Mouse (Mus musculus): ENCODE data around the gene D930020B18Rik. TPM values are rescaled to one million over a fixed set of nuclear protein-coding genes. Genes with fewer than 3 reads are reported as not detected.

The D930020B18Rik gene
- polyA plus RNA-seq, 1 experiment from 2014 or later: 0.44 TPM

DNA sequence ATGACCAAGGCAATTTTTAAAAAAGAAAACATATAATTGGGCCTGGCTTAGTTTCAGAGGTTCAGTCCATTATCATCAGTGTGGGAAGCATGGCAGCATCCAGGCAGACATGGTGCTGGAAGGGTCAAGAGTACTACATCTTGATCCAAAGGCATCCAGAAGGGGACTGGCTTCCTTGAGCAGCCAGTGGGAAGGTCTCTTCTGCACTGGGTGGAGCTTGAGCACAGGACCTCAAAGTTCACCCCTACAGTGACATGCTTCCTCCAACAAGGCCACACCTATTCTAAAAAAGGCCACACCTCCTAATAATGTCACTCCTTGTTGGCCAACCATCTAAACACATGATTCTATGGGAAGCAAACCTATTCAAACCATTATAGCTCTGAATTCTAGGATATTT lies 75.5 kb downstream of the D930020B18Rik start:
- Histone ChIP-seq H3K9me3 (replicated peaks; ENCODE audit: control insufficient read depth, low read length, poor library complexity, severe bottlenecking) (peaks cover 3% of the 10 kb centered on the region), H3K36me3 (ENCODE audit: control insufficient read depth, insufficient read depth, low read length) (no peaks in the 10 kb centered on the region), H3K4me2 (ENCODE audit: low read length) (no peak overlapping the region), H3K9ac (ENCODE audit: low read depth, low read length) (no peak overlapping the region), H3K4me1 (ENCODE audit: control insufficient read depth, insufficient read depth, low read length) (no peaks in the 10 kb centered on the region), H3K27ac (ENCODE audit: low read length) (no peak overlapping the region), H3K27me3 (ENCODE audit: control insufficient read depth, insufficient read depth, low read depth, low read length) (no peaks in the 10 kb centered on the region), H3K4me3 (ENCODE audit: low read depth, low read length) (no peak overlapping the region)
- no peak for ATAC-seq

DNA sequence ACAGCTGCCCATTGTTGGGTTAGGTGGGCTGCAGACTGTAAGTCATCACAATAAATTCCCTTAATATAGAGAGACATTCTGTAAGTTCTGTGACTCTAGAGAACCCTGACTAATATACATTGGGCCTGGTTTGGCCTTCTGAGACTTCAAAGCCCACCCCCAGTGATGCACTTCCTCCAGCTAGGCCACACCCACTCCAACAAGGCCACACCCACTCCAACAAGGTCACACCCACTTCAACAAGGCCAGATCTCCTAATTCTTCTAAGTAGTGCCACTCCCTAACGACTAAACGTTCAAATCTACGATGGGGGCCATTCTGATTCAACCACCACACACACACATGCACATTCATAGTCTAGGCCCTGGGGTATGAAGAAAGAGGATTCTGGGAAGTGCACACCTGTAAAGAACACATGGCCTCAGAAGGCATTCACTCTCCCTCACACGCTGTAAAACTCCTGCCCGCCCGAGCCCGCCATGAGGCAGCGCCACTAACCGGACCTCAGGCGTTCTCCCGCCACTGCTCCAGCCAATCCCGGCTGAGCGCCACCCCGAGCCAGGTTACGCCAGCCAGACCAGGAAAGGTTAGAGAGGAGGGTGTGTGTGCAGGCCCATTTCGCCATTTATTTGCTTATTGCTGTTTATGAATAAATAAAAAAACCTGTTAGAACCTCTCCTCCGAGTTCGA lies 77.7 kb downstream of the D930020B18Rik start:
- no peak overlapping the region for H3K27ac ChIP-seq (ENCODE audit: low read length)
- no peak overlapping the region for H3K4me3 ChIP-seq (ENCODE audit: low read depth, low read length)
- no peaks in the 10 kb centered on the region for H3K4me1 ChIP-seq (ENCODE audit: control insufficient read depth, insufficient read depth, low read length)
- no peak overlapping the region for H3K9ac ChIP-seq (ENCODE audit: low read depth, low read length)
- H3K27me3 ChIP-seq (ENCODE audit: control insufficient read depth, insufficient read depth, low read depth, low read length): no peaks in the 10 kb centered on the region
- no peaks in the 10 kb centered on the region for H3K36me3 ChIP-seq (ENCODE audit: control insufficient read depth, insufficient read depth, low read length)
- H3K4me2 ChIP-seq (ENCODE audit: low read length): no peak overlapping the region
- peaks cover 3% of the 10 kb centered on the region for H3K9me3 ChIP-seq (replicated peaks; ENCODE audit: control insufficient read depth, low read length, poor library complexity, severe bottlenecking)
- no peak for ATAC-seq
- whole genome bisulfite sequencing: 93% methylated on average over 18 of the region's 18 CpGs

DNA sequence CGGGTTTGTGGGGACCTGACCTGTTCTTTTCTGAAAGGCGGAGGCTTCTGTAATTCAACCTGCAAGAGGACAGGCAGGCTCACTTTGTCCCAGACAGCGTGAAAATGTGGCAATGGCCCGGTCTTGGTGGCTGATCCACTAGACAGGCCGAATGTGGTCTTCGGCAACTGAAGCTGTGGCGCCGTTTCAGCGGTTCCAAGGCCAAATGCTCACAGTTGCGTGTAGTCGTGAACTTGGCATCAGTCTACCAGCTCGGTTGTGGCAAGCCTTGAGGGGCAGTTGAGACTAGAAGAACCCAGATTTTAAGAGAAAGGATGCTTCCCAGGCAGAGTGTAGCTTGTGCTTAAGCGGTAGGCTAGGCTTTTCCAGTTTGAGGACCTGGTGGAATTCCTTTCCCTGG lies 79.3 kb downstream of the D930020B18Rik start:
- H3K27ac ChIP-seq (ENCODE audit: low read length): no peak overlapping the region
- no peaks in the 10 kb centered on the region for H3K27me3 ChIP-seq (ENCODE audit: control insufficient read depth, insufficient read depth, low read depth, low read length)
- no peak overlapping the region for H3K4me2 ChIP-seq (ENCODE audit: low read length)
- H3K36me3 ChIP-seq (ENCODE audit: control insufficient read depth, insufficient read depth, low read length): no peaks in the 10 kb centered on the region
- peaks cover 3% of the 10 kb centered on the region for H3K9me3 ChIP-seq (replicated peaks; ENCODE audit: control insufficient read depth, low read length, poor library complexity, severe bottlenecking)
- H3K9ac ChIP-seq (ENCODE audit: low read depth, low read length): no peak overlapping the region
- WGBS: 94% methylated on average over 13 of the region's 13 CpGs
- no peak for ATAC-seq
- no peak overlapping the region for H3K4me3 ChIP-seq (ENCODE audit: low read depth, low read length)
- no peaks in the 10 kb centered on the region for H3K4me1 ChIP-seq (ENCODE audit: control insufficient read depth, insufficient read depth, low read length)

DNA sequence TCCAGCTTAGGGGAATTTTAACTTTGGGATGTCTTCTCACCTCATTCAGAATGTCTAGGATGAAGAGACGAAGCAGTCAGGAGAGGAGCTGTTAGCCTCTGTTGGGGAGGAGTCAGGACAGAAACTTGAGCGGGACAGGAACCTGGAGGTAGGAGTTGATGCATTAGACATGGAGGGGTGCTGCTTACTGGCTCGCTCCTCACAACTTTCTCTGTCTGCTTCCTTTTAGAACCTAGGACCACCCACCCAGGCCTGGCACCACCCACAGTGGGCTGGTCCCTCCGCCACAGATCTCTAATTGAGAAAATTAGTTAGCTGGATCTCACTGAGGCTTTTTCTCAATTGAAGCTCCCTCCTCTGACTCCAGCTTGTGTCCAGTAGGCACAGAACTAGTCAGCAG lies 85.1 kb downstream of the D930020B18Rik start:
- Histone ChIP-seq H3K4me3 (ENCODE audit: low read depth, low read length) (no peak overlapping the region), H3K9me3 (replicated peaks; ENCODE audit: control insufficient read depth, low read length, poor library complexity, severe bottlenecking) (no peaks in the 10 kb centered on the region; the same call in 1 of the 2 replicates), H3K9ac (ENCODE audit: low read depth, low read length) (no peak overlapping the region), H3K27ac (ENCODE audit: low read length) (no peak overlapping the region), H3K4me2 (ENCODE audit: low read length) (no peak overlapping the region), H3K36me3 (ENCODE audit: control insufficient read depth, insufficient read depth, low read length) (no peaks in the 10 kb centered on the region), H3K4me1 (ENCODE audit: control insufficient read depth, insufficient read depth, low read length) (no peaks in the 10 kb centered on the region), H3K27me3 (ENCODE audit: control insufficient read depth, insufficient read depth, low read depth, low read length) (no peaks in the 10 kb centered on the region)
- no peak for ATAC-seq
- WGBS: 81% methylated on average over 4 of the region's 4 CpGs

DNA sequence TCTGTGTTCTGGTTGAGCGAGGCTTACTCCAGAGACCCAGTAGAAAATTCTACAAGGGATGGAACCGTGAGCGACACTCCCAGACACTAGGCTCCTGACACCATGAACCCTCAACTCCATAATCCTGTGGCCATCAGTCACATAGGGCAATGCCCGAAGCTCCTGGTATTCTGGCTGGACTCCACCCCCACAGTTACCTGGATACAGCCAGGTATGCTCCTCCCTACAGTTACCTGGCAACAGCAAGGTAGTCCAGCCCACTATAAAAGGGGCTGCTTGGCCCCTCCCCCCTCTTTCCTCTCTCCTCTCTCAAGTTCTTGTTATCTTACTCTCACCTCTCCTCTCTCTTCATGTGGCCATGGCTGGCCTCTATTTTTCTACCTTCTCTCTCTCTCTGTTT lies 85.8 kb downstream of the D930020B18Rik start:
- 87% methylated on average over 4 of the region's 4 CpGs for WGBS
- no peak overlapping the region for H3K4me3 ChIP-seq (ENCODE audit: low read depth, low read length)
- H3K9ac ChIP-seq (ENCODE audit: low read depth, low read length): no peak overlapping the region
- no peaks in the 10 kb centered on the region for H3K9me3 ChIP-seq (replicated peaks; ENCODE audit: control insufficient read depth, low read length, poor library complexity, severe bottlenecking)
- no peak overlapping the region for H3K4me2 ChIP-seq (ENCODE audit: low read length)
- H3K36me3 ChIP-seq (ENCODE audit: control insufficient read depth, insufficient read depth, low read length): no peaks in the 10 kb centered on the region
- no peaks in the 10 kb centered on the region for H3K27me3 ChIP-seq (ENCODE audit: control insufficient read depth, insufficient read depth, low read depth, low read length)
- H3K27ac ChIP-seq (ENCODE audit: low read length): no peak overlapping the region
- no peaks in the 10 kb centered on the region for H3K4me1 ChIP-seq (ENCODE audit: control insufficient read depth, insufficient read depth, low read length)
- ATAC-seq: no peak

DNA sequence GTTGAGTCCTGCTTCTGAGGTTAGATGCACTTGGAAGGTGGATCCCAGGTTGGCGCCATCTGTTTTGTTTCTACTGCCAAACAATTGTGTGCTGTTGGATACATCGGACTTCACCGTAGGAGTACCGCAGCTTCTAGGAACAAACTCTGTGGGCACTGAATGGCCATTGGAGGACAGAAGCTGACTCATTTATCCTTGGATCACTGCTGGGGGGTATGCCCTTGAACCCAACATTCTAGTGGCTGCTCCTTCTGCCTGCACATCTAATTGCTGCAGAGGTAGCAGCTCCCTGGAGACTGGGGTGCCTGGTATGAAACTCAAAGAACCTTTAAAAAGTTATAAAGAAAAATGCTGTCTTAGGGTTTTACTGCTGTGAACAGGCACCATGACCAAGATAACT lies 86.8 kb downstream of the D930020B18Rik start:
- H3K27me3 ChIP-seq (ENCODE audit: control insufficient read depth, insufficient read depth, low read depth, low read length): no peaks in the 10 kb centered on the region
- 98% methylated on average over 4 of the region's 4 CpGs for WGBS
- no peaks in the 10 kb centered on the region for H3K36me3 ChIP-seq (ENCODE audit: control insufficient read depth, insufficient read depth, low read length)
- no peak overlapping the region for H3K27ac ChIP-seq (ENCODE audit: low read length)
- no peak overlapping the region for H3K4me2 ChIP-seq (ENCODE audit: low read length)
- H3K4me1 ChIP-seq (ENCODE audit: control insufficient read depth, insufficient read depth, low read length): no peaks in the 10 kb centered on the region
- H3K9me3 ChIP-seq (replicated peaks; ENCODE audit: control insufficient read depth, low read length, poor library complexity, severe bottlenecking): no peaks in the 10 kb centered on the region
- no peak for ATAC-seq
- no peak overlapping the region for H3K4me3 ChIP-seq (ENCODE audit: low read depth, low read length)
- H3K9ac ChIP-seq (ENCODE audit: low read depth, low read length): no peak overlapping the region

DNA sequence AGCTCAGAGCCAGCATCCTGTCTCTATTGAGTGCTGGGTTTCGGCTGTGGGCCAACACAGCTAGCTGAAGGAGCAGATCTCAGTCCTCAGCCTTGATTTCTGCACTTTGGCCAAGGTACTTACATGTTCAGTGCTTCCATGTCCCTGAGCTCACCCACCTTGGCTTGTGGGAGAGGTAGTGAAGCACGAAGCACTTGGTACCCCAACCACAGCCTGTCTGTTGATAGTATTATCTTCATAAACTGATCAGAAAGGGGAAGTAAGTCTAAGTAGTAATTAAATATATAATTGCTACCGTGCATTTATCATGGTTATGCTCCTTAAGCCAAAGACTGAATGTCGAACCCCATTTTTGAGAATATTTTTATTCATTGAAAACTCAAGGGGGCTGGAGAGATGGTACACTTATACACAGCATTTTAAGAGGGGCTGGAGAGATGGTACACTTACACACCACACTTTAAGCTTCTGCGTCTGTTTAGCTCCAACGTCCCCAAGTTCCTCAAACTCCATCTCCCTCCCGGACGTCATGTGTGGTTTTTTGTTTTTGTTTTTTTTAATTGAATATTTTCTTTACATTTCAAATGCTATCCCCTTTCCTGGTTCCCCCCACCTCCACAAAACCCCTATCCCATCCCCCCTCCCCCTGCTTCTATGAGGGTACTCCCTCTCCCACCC lies 89.8 kb downstream of the D930020B18Rik start:
- Histone ChIP-seq H3K4me3 (ENCODE audit: low read depth, low read length) (no peak overlapping the region), H3K27me3 (ENCODE audit: control insufficient read depth, insufficient read depth, low read depth, low read length) (no peaks in the 10 kb centered on the region), H3K4me2 (ENCODE audit: low read length) (no peak overlapping the region), H3K36me3 (ENCODE audit: control insufficient read depth, insufficient read depth, low read length) (no peaks in the 10 kb centered on the region), H3K9me3 (replicated peaks; ENCODE audit: control insufficient read depth, low read length, poor library complexity, severe bottlenecking) (no peaks in the 10 kb centered on the region), H3K9ac (ENCODE audit: low read depth, low read length) (no peak overlapping the region), H3K4me1 (ENCODE audit: control insufficient read depth, insufficient read depth, low read length) (no peaks in the 10 kb centered on the region), H3K27ac (ENCODE audit: low read length) (no peak overlapping the region)
- no peak for ATAC-seq
- 93% methylated on average over 8 of the region's 8 CpGs for WGBS

DNA sequence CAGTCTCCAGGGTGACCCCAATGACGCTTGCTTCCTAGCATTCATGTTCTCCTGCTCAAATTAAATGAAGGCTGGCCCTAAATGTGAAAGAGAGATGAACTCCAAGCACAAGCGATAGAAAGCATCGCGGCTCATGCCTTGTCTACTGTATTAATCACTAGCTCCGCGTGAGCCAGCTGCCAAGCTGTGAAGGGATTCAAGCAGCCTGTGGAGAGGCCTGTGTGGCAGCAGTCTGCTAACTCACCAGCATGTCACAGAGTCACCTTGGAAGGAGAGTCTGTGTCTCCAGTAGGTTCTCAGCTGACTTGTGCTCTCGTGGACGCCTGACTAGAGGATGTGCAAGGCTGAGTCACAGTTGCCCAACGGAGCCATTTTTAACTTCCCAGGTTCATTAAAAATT lies 91.2 kb downstream of the D930020B18Rik start:
- Histone ChIP-seq H3K4me3 (ENCODE audit: low read depth, low read length) (no peak overlapping the region), H3K9ac (ENCODE audit: low read depth, low read length) (no peak overlapping the region), H3K4me2 (ENCODE audit: low read length) (no peak overlapping the region), H3K9me3 (replicated peaks; ENCODE audit: control insufficient read depth, low read length, poor library complexity, severe bottlenecking) (no peaks in the 10 kb centered on the region), H3K27me3 (ENCODE audit: control insufficient read depth, insufficient read depth, low read depth, low read length) (no peaks in the 10 kb centered on the region), H3K27ac (ENCODE audit: low read length) (no peak overlapping the region), H3K4me1 (ENCODE audit: control insufficient read depth, insufficient read depth, low read length) (no peaks in the 10 kb centered on the region), H3K36me3 (ENCODE audit: control insufficient read depth, insufficient read depth, low read length) (no peaks in the 10 kb centered on the region)
- WGBS: 88% methylated on average over 9 of the region's 9 CpGs
- ATAC-seq: no peak

DNA sequence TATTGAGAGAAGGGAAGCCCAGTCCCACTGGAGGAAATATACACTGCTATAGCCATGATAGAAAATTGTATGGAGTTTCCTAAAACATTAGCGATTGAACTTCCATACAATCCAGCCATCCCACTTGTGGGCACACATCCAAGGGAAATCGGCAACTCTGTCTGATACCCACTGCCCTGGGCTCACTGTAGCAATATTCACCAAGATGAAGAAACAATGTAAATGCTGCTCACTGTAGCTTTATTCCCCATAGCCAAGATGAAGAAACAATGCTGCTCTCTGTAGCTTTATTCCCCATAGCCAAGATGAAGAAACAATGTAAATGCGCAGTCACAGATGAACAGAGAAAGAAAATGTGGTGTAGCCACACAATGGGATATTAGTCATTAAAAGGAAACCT lies 95.9 kb downstream of the D930020B18Rik start:
- Histone ChIP-seq H3K9ac (ENCODE audit: low read depth, low read length) (no peak overlapping the region), H3K27ac (ENCODE audit: low read length) (no peak overlapping the region), H3K36me3 (ENCODE audit: control insufficient read depth, insufficient read depth, low read length) (no peaks in the 10 kb centered on the region), H3K4me1 (ENCODE audit: control insufficient read depth, insufficient read depth, low read length) (peaks cover 6% of the 10 kb centered on the region), H3K4me2 (ENCODE audit: low read length) (no peak overlapping the region), H3K27me3 (ENCODE audit: control insufficient read depth, insufficient read depth, low read depth, low read length) (no peaks in the 10 kb centered on the region), H3K4me3 (ENCODE audit: low read depth, low read length) (no peak overlapping the region), H3K9me3 (replicated peaks; ENCODE audit: control insufficient read depth, low read length, poor library complexity, severe bottlenecking) (no peaks in the 10 kb centered on the region)
- no peak for ATAC-seq
- 91% methylated on average over 3 of the region's 3 CpGs for WGBS
